Comparison of ENCODE assay signal across 8 mouse cellular contexts in genomic region chr10:89224524-89224923, GRCm38 (mm10).
DNase-seq lines count a peak whose midpoint lies in the region; ATAC-seq lines count a peak whose summit lies in the region.

No protein-coding gene starts in this region.

- peak; percentile 11 to 15 for DNase-seq in heart, postnatal 36 days
- DNase-seq in heart, embryonic 10.5 days (ENCODE audit: low spot score), result no peak
- DNase-seq in urinary bladder, postnatal 36 days (ENCODE audit: low spot score in 2 of 2), result peak; percentile 4
- no peak for DNase-seq in urinary bladder, postnatal 10 days (ENCODE audit: low spot score)
- peak; percentile 6 for DNase-seq in induced T-regulatory cell, adult 2 months (ENCODE audit: low read depth)
- peak; percentile 77 for DNase-seq in testis, postnatal 10 days (ENCODE audit: low spot score)
- no peak for DNase-seq in cerebellum, postnatal 36 days
- DNase-seq in midbrain, embryonic 11.5 days (ENCODE audit: low spot score, missing footprints), result no peak

- H3K36me3 ChIP-seq in heart, embryonic 10.5 days, result no peaks in the 10 kb centered on the region
- no peaks in the 10 kb centered on the region for H3K36me3 ChIP-seq in midbrain, embryonic 11.5 days (ENCODE audit: control insufficient read depth, insufficient read depth, low read length)

- intact Hi-C loops in heart, postnatal 36 days (cut with DNase I), result no loop called here

- H3K4me3 ChIP-seq in heart, embryonic 10.5 days, result no peak overlapping the region
- H3K4me3 ChIP-seq in midbrain, embryonic 11.5 days (ENCODE audit: low read depth, low read length), result no peak overlapping the region

- H3K9me3 ChIP-seq in heart, embryonic 10.5 days, result no peaks in the 10 kb centered on the region
- no peaks in the 10 kb centered on the region for H3K9me3 ChIP-seq in midbrain, embryonic 11.5 days (ENCODE audit: control insufficient read depth, low read length)

- H3K9ac ChIP-seq in midbrain, embryonic 11.5 days (ENCODE audit: low read length), result no peak overlapping the region

- no peak overlapping the region for H3K27ac ChIP-seq in heart, embryonic 10.5 days
- H3K27ac ChIP-seq in midbrain, embryonic 11.5 days (ENCODE audit: low read depth, low read length), result no peak overlapping the region

- H3K4me1 ChIP-seq in heart, embryonic 10.5 days, result no peaks in the 10 kb centered on the region
- H3K4me1 ChIP-seq in midbrain, embryonic 11.5 days (ENCODE audit: control insufficient read depth, insufficient read depth, low read length), result no peaks in the 10 kb centered on the region

- ATAC-seq in midbrain, embryonic 11.5 days (ENCODE audit: low FRiP score), result no peak

- H3K27me3 ChIP-seq in heart, embryonic 10.5 days (ENCODE audit: insufficient read depth, poor library complexity, severe bottlenecking), result no peaks in the 10 kb centered on the region
- no peaks in the 10 kb centered on the region for H3K27me3 ChIP-seq in midbrain, embryonic 11.5 days (ENCODE audit: control insufficient read depth, insufficient read depth, low read length)

- WGBS in heart, embryonic 10.5 days, result 33% methylated on average over 7 of the region's 7 CpGs
- 47% methylated on average over 7 of the region's 7 CpGs for WGBS in midbrain, embryonic 11.5 days

- H3K4me2 ChIP-seq in midbrain, embryonic 11.5 days, result no peak overlapping the region

Comparison
In these comparisons a context has a peak if more than half of its experiments do, and no peak if none do; other contexts are left out.
1. DNase-seq: peak in heart, postnatal 36 days (2 of 2), urinary bladder, postnatal 36 days (2 of 2), induced T-regulatory cell, adult 2 months (single experiment) and testis, postnatal 10 days (single experiment); none in heart, embryonic 10.5 days (single experiment), urinary bladder, postnatal 10 days (single experiment), cerebellum, postnatal 36 days (0 of 2) and midbrain, embryonic 11.5 days (single experiment).